Mouse (Mus musculus) MEL (cell line): ENCODE data around the gene Fyn.

Source experiments
- E2F4 ChIP-seq: IDR thresholded peaks from 2 replicates; pipeline ENCODE4 v1.6.1; 2011; ENCODE audit warnings: low read depth, low read length, improper control_type of control experiment, borderline replicate concordance
- POLR2A ChIP-seq, 2 experiments: IDR thresholded peaks; 2 replicates each; pipeline ENCODE4 v1.6.1; 2011 to 2012; ENCODE audit warnings: low read length in 2 of 2, mild to moderate bottlenecking in 2 of 2, control low read depth in 1 of 2, improper control_type of control experiment in 1 of 2, low read depth in 1 of 2, moderate library complexity in 1 of 2; ENCODE audit not compliant: control insufficient read depth in 1 of 2, insufficient read depth in 1 of 2, poor library complexity in 1 of 2

GRCm38 (mm10) chr10:39455344-39455743 is 86.7 kb downstream of the Fyn start:
- TF ChIP-seq POLR2A (IDR thresholded peaks at IDR 0.05; ENCODE audit: control insufficient read depth in 1 of 2, insufficient read depth in 1 of 2, low read depth in 1 of 2, low read length in 2 of 2, poor library complexity in 1 of 2) (no peak), E2F4 (no peak)
